Mouse (Mus musculus) megakaryocyte, embryonic 14.5 days (primary cell): ENCODE results near the gene Col4a3bp.

Experiments
- FLI1 ChIP-seq: IDR thresholded peaks from 2 replicates; pipeline ENCODE4 v1.6.1; 2012; ENCODE audit warnings: low read length, inconsistent platforms, mixed read lengths
- GATA1 ChIP-seq: IDR thresholded peaks from 3 replicates; pipeline ENCODE4 v1.6.1; 2012; ENCODE audit warnings: mixed read lengths, low read length, inconsistent platforms, borderline replicate concordance

DNA sequence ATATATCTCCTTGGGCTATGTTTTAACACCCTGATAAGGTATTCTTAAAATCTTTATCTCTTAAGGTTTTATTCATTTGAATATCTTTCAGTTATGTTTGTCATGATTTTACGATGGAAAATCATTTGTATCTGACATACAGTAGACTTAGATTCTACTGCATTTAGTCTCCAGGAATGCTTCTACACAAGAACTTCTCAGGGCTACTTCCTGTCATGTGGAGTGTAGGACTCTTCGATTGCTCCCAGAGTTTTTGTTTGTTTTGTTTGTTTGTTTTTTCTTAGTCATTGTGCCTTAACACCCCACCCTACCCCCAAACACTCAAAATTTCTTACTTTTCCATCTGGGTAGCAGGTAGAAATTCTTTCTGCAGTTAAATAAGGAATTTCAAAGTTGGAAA is 1.0 kb upstream of the Col4a3bp start:
- TF ChIP-seq GATA1 (no peak), FLI1 (no peak)
